Mouse (Mus musculus) left cerebral cortex, postnatal 36 days (tissue): ENCODE measurements around the gene Cacna2d2. TPM values are rescaled to one million over a fixed set of nuclear protein-coding genes. Genes with fewer than 3 reads are reported as not detected.
"Not testable (repeated sequence)": the region's sequence is repeated elsewhere in the genome, so short reads cannot be mapped to it uniquely, and the experiment has no call there.

Experiments
- DNase-seq, 2 experiments: peaks; one replicate each; pipeline ENCODE4 v3.0.0; 2021 to 2022; ENCODE audit warnings: low spot score in 2 of 2, mixed read lengths in 1 of 2
- intact Hi-C: fragments of 180-260 bp; cut with DNase I; formaldehyde crosslinking; loops from one replicate; pipeline ENCODE4 v1.15.1; 2025
- total RNA-seq, 2 experiments: library from RNA; stranded (reverse); gene quantifications; 2 replicates each; pipeline ENCODE4 v1.2.3; 2021

The Cacna2d2 gene
- total RNA-seq, 2 experiments from 2014 or later = 23.0 to 38.4 TPM

GRCm38 (mm10) chr9:107569270-107569669 lies 169.9 kb downstream of the Cacna2d2 start:
- intact Hi-C loops = no loop called here
- no peak for DNase-seq

GRCm38 (mm10) chr9:107570016-107570415 lies 170.6 kb downstream of the Cacna2d2 start:
- intact Hi-C loops = no loop called here

GRCm38 (mm10) chr9:107570845-107571244 lies 171.4 kb downstream of the Cacna2d2 start:
- intact Hi-C loops = no loop called here
- no peak for DNase-seq

More at GRCm38 (mm10) chr9:107570016-107570415, 170.6 kb downstream of the Cacna2d2 start:
- no peak for DNase-seq

GRCm38 (mm10) chr9:107571534-107572326 lies 172.3 kb downstream of the Cacna2d2 start:
- intact Hi-C loops = no loop called here
- no peak for DNase-seq

GRCm38 (mm10) chr9:107572327-107572662 lies 172.9 kb downstream of the Cacna2d2 start:
- no peak for DNase-seq
- intact Hi-C loops = no loop called here

GRCm38 (mm10) chr9:107573774-107574173 lies 174.4 kb downstream of the Cacna2d2 start:
- intact Hi-C loops, DNase-seq: not testable (repeated sequence)

GRCm38 (mm10) chr9:107575579-107576356 lies 176.4 kb downstream of the Cacna2d2 start:
- intact Hi-C loops = no loop called here
- no peak for DNase-seq

GRCm38 (mm10) chr9:107576357-107577107 lies 177.1 kb downstream of the Cacna2d2 start, which contains the start of gene Hyal1:
Gene Hyal1, plus strand, starts transcription at chr9:107576927.
- intact Hi-C loops = no loop called here

GRCm38 (mm10) chr9:107577871-107578270 lies 178.5 kb downstream of the Cacna2d2 start:
- intact Hi-C loops = no loop called here
- DNase-seq = no peak

More at GRCm38 (mm10) chr9:107576357-107577107, 177.1 kb downstream of the Cacna2d2 start, which contains the start of gene Hyal1:
- DNase-seq = no peak

- intact Hi-C loops = no loop called here
- no peak for DNase-seq
These were observed 179.2 kb downstream of the Cacna2d2 start, which contains the start of gene Naa80 for GRCm38 (mm10) chr9:107578587-107578986. Gene Naa80, plus strand, starts transcription at chr9:107578887.

Other genes starting within 250 kb of the Cacna2d2 start
- gene Dock3, start 167.7 kb upstream of the Cacna2d2 start, total RNA-seq = 100 to 1,000 TPM; 209 to 235 TPM
- gene Mapkapk3, start 109.7 kb upstream of the Cacna2d2 start, total RNA-seq = 1 to 10 TPM; 2.9 to 4.5 TPM
- 10 to 100 TPM in 1 of 2 experiments, 1 to 10 TPM in 1; 4.8 to 11.0 TPM for gene Cish, start 103.6 kb upstream of the Cacna2d2 start, total RNA-seq
- gene Hemk1, start 61.3 kb upstream of the Cacna2d2 start, total RNA-seq = 10 to 100 TPM; 13.3 to 18.0 TPM
- 1 to 10 TPM; 4.6 to 5.0 TPM for gene 6430571L13Rik, start 59.0 kb upstream of the Cacna2d2 start, total RNA-seq
- 10 to 100 TPM; 34.7 to 39.6 TPM for gene Tmem115, start 134.3 kb downstream of the Cacna2d2 start, total RNA-seq
- 10 to 100 TPM; 16.9 to 17.0 TPM for gene Cyb561d2, start 142.6 kb downstream of the Cacna2d2 start, total RNA-seq
- 10 to 100 TPM; 38.9 to 46.2 TPM for gene Nprl2, start 142.6 kb downstream of the Cacna2d2 start, total RNA-seq
- gene Zmynd10, start 147.7 kb downstream of the Cacna2d2 start, total RNA-seq = 1 to 10 TPM; 3.4 to 4.3 TPM
- 10 to 100 TPM; 16.7 to 19.0 TPM for gene Rassf1, start 151.9 kb downstream of the Cacna2d2 start, total RNA-seq
- 100 to 1,000 TPM in 1 of 2 experiments, 10 to 100 TPM in 1; 91.3 to 106 TPM for gene Tusc2, start 163.6 kb downstream of the Cacna2d2 start, total RNA-seq
- gene Hyal2, start 168.3 kb downstream of the Cacna2d2 start, total RNA-seq = 10 to 100 TPM; 11.1 to 12.7 TPM
- 1 to 10 TPM; 4.4 to 6.8 TPM for gene Hyal1, start 177.3 kb downstream of the Cacna2d2 start, total RNA-seq
- 10 to 100 TPM; 10.3 to 11.5 TPM for gene Naa80, start 179.3 kb downstream of the Cacna2d2 start, total RNA-seq
- 1 to 10 TPM in 1 of 2 experiments, under 1 TPM in 1; 0.79 to 1.9 TPM for gene Hyal3, start 181.2 kb downstream of the Cacna2d2 start, total RNA-seq
- 10 to 100 TPM; 11.1 to 13.8 TPM for gene Ifrd2, start 188.0 kb downstream of the Cacna2d2 start, total RNA-seq
- 1 to 10 TPM; 2.6 to 3.1 TPM for gene Sema3b, start 209.6 kb downstream of the Cacna2d2 start, total RNA-seq
- gene Gnai2, start 235.8 kb downstream of the Cacna2d2 start, total RNA-seq = 100 to 1,000 TPM; 215 to 221 TPM